Mouse (Mus musculus): ENCODE data around the gene Tmem41b.

The Tmem41b gene

GRCm38 (mm10) chr7:109924965-109925364 is 61.8 kb downstream of the Tmem41b start:
- no peak for DNase-seq (ENCODE audit: low spot score in 2 of 2)

GRCm38 (mm10) chr7:109922889-109923288 is 63.8 kb downstream of the Tmem41b start:
- no peak for DNase-seq (ENCODE audit: low spot score in 2 of 2)

All from spleen, postnatal 14 days (tissue).